Mouse (Mus musculus): ENCODE measurements around the gene Il4i1.

Gene Il4i1

DNA sequence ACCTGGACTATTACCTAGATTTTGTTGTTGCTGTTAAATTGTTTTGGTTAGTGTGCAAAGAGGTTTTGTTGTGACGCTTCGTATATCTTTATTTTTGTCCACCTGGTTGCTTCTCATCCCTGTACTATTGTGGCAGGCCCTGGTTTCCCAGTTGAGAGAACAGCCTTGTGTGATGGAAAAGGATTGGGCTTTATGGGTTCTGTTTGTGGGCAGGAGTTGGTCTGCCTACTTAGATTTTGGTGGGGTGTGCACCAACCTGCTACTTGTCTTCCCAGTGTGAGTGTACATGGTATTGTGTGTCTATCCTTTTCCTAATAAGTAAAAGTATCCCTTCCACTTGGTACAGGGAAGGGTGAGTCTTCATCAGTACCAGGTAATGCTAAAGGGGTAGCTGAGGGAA is 3.2 kb downstream of the Il4i1 start:
- no peak for DNase-seq

DNA sequence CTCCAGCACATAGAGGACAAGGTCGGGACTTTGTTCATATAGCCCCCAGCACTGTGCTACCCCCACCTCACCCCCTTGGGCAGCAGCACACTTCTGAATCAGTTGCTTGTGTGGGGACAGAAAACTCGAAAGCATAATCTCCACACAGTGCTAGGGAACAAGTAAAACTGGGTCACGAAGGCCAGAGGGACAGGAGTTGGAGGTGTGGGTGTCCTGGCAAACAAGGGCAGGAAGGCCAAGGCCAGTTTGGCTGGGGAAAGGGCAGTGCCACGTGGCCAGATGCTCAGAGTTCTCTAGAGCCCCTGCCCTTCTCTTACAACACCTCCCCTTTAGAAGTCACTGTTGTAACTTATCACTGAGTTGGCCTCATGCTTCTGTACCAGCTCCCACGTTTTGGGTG is 3.7 kb downstream of the Il4i1 start:
- no peak for DNase-seq

DNA sequence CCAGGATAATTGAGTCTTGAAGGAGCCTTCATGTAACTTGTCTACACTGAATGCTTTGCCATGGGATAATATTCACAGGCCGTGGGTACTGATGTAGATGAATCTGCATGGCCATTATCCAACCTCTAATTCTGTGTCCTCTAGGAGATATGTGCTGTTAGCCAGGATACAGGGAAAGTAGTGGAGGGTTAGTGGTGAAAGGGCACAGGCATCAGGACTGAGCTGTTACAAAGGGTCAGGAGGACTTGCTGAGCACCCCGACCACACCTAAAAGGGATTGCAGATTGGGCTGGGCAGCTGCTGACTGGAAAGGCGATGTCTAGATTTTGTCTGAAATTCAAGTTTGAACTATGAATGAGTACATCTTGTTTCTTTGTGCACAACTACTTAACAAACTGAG is 4.3 kb downstream of the Il4i1 start:
- no peak for DNase-seq

DNA sequence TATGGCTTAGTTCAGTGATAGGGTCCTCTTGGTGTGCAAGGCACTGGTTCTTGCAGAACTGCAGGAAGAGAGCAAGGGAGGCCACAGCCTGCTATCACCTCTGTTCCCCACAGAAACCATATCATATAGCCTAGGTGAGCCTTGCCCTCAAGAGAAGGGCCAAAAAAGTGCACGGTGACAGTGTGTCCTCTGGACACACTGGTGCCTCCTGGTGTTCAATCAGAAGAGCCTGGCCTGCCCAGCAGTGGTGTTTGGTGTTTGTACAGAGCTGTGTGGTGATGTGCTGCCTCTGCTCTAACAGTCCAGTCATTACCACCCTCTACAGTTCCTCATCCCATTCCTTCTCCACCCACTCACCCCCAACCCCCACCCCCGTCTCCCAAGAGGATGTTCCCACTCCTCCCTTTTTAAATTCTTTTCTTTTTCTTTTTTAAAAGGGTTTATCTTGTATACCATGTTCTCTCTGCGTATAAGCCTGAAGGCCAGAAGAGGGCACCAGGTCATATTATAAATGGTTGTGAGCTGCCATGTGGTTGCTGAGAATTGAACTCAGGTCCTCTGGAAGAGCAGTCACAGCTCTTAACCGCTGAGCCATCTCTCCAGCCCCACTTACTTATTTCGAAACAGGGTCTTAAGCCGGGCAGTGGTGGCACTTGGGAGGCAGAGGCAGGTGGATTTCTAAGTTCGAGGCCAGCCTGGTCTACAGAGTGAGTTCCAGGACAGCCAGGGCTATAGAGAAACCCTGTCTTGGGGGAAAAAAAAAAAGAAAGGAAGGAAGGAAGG is 5.7 kb downstream of the Il4i1 start:
- no peak for DNase-seq

DNA sequence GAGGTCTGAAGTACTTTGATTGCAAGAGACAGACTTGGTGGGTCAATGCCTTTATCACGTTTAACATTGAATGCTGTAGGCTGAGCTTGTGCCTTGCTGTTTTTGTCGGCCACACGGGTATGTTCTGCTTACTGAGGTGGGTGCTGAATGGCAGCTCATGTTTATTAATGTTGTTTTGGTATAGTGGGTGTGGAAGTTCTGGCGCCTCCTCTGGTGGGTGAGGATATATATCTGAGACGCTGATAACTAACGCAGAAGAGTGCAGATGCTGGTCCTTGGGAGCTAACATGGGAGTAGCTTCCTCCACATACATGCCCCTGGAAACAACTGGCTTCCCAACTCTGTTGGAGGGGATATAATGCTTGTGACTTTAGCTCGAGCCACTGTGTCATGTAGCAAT is 7.2 kb downstream of the Il4i1 start:
- DNase-seq = peak; percentile 43 to 45

DNA sequence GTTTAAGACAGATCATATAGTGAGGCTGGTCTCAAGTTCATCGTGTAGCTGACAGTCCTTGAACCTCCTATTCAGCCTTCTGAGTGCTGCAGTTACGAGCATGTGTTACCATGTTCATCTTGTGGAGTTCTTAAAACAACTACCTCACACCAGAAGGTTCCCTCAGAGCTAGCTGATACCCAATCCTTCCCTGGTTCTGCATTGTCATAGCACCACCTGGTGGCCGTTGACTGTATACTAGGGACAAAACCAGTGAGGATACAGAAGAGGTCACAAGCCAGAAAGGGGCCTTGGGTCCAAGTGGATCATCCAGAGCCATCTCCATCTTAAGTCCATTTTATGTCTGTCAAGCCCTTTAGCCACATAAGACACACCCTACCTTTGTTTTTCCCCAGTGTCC is 8.7 kb downstream of the Il4i1 start:
- peak; percentile 87 to 89 for DNase-seq

DNA sequence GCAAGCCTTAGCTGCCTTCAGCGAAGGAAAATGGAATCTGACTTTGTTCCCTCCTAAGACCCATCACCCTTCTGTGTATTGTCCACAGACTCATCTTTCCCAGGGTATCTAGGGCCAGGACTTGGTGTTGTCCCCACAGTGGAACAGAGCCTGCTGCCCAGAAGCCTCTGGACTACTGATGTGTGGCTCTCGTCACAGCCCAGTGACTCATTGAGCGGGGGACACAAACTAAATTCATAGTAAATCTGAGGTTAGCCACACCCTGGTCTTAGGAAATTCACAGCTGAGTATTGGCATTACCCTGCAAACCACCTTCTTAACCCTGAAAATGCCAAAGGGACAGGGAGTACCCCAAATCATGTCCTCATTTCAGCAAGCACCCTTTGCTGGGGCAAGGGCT is 10.6 kb downstream of the Il4i1 start:
- DNase-seq = no peak

DNA sequence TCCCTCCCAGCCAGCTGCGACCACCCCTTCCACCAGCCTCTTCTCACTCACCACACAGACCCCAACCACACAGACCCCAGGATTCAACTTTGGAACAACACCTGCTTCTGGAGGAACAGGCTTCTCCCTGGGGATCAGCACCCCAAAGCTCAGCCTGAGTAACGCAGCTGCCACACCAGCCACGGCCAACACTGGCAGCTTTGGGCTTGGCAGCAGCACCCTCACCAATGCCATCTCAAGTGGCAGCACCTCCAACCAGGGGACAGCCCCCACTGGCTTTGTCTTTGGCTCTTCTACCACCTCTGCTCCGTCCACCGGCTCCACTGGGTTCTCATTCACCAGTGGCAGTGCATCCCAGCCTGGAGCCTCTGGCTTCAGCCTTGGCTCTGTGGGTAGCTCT is 12.5 kb downstream of the Il4i1 start:
- no peak for DNase-seq

DNA sequence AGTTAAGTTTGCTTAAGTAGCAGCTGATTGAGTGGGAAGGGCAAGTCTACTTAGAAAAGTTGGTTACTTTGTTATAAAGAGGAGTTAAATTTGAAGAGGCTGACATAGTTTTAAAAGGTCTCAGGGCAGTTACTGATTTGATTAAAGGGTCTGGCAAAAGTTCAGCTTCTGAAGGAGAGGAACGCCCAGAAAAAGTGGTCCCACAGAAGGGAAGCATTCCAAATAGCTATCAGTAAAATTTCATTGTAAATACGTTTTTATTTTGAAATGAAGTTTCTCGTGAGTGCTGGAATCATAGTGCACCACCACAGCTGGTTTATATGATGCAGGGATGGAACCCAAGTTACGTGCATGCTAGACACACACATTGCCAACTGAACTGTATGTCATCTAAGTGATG is 16.6 kb downstream of the Il4i1 start:
- no peak for DNase-seq

DNA sequence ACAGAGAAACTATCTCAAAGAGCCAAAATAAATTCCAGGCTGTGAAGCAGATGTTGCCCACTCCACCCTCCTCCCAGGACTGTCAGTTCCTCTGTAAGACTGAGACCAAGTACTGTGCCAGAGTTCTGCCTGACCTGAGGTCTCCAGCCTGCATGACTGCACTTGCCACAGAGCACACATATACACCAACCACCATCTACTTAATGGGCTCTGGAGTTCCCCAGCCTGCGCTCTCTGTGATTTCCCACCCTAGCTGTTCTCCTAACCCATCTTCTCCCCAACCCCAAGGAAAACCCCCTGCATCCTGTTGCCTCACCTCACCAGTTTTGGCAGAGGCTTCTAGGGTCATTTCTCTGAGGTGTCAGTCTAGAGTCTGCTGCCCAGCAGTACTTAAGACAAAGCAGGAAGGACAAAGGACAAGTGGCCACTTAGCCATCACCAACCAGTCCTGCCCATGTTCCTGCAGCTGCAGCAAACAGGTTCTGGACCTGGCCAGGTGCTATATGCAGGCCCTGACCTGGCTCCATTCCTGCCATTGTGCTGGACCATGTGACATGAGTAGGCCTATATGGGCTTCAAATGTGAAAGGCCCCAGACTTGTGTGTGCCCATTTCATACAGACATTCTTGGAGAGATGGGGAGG is 19.3 kb downstream of the Il4i1 start:
- DNase-seq = peak; percentile 47 to 55

DNA sequence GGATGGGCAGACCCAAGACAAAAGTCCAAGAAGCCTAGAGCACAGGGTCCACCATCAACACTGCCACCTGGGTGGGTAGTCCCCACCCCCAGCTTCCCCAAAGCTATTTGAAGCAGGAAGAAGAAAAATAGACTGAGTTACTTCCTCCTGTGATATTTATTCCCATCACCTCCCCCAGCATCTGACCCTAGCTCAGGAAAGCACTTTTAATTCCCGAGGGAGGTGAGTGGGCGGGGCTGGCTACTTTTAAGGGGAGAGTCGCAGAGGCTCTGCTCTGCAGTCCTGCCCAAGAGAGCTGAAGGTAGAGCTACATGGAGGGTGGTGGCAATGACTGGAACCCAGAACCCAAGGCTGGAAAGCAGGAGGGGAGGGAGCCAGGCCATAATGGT is 19.8 kb downstream of the Il4i1 start:
- peak; percentile 74 to 78 for DNase-seq

DNA sequence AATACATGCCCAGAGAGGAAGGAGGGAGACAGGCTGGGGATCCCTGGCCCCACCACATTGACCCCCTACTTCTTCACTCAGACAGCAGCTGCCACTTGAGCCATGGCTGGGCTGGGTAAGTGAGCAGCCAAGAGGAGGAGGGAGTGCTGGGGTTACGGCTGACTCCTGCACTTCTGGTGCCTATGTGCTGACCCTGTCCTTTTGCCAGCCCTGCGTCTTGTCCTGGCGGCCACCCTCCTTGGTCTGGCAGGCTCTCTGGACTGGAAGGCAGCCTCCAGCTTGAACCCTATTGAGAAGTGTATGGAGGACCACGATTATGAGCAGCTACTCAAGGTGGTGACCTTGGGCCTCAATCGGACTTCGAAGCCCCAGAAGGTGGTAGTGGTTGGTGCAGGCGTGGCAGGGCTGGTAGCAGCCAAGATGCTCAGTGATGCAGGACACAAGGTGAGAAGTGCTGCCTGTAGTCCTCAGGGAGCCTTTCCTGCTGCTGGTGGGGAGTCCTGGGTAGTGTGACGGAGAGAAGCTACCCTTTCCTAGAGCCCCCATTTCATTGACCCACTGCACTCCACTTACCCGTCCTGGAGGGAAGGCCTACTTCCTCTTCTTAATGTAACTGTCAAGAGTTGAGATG is 20.4 kb downstream of the Il4i1 start:
- peak in 1 of 2 experiments; percentile 37 for DNase-seq

DNA sequence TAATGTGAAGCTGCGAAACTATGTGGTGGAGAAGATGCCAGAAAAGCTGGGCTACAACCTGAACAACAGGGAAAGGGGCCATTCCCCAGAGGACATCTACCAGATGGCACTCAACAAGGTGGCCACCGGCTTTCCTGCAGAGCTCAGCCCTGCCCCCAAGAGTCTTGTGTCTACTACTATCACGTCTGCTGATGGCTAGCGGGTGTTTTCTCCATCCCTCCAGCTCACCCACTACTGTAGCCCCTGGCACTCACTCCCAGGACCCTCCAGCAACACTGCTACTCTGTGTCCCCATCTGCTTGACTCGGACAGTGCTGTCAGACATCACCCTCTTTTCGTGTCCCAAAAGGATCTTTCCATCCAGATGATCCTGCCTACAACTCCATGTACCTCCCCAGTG is 21.9 kb downstream of the Il4i1 start:
- DNase-seq = no peak

DNA sequence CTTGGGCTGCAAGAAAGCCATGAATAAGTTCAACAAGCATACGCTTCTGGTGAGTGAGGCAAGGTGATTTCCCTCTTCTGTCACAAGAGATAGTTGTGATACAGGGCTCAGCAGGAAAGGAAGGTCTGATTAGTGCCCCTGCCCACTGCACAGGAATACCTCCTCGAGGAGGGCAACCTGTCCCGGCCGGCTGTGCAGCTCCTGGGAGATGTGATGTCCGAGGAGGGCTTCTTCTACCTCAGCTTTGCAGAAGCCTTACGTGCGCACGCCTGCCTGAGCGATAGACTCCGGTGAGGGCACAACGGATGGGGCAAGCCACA is 22.9 kb downstream of the Il4i1 start:
- DNase-seq = no peak

DNA sequence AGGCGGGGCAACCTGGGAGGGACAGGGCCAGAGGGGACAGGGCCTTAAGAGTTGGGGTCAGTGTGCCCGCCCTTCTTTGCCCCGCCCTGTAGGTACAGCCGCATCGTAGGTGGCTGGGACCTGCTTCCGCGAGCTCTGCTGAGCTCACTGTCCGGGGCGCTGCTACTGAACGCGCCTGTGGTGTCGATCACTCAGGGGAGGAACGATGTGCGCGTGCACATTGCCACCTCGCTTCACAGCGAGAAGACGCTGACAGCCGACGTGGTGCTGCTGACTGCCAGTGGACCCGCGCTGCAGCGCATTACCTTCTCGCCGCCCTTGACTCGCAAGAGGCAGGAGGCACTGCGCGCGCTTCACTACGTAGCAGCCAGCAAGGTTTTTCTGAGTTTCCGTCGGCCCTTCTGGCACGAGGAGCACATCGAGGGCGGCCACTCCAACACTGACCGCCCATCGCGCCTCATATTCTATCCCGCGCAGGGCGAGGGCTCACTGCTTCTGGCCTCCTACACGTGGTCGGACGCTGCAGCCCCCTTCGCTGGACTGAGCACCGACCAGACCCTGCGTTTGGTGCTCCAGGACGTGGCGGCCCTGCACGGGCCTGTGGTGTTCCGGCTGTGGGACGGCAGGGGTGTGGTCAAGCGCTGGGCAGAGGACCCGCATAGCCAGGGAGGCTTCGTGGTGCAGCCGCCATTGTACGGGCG is 23.5 kb downstream of the Il4i1 start:
- peak; percentile 80 to 81 for DNase-seq

DNA sequence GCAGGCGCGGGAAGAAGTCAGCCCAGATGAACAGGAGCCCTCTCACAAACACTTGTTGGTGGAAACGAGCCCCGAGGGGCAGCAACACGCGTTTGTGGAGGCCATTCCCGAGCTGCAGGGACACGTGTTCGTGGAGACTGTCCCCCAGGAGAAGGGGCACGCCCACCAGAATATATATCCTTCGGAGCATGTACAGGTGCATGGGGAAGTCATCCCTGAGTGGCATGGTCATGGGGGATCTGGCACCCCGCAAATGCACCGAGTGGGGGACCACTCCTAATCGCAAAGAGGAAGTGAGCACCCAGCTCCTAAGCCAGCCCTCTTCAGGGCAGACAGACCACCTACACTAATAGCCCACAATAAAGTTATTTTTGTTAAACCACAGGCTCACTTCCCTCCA is 24.2 kb downstream of the Il4i1 start:
- peak; percentile 70 to 73 for DNase-seq

DNA sequence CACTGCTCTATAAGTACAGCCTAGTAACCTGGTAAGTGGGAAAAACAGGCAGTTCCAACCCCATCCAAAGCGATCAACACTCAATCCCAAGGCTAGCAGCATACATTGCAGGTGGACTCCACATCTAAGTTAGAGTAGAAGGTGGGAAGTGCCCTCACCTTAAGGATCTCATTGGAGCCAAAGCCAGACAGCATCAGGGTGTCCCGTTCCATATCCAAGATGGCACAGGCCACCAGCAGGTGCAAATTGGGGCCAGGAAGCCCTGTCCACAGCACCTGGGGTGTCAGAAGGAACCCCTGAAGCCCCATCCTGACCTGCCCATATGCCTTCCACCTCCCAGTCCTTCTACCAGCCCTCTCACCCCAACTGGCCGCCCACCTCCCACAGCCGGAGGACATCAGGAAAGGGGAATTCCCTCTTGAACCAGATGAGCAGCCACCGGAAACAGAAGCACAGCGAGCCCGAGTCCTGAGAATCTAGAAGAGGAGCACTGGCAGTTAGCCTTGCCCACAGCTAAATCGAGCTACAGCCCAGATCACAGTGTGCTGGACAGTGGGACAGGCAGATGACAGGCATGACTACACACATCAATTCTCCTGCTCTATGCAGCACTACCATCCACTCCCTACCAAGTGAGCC is 25.8 kb downstream of the Il4i1 start:
- no peak for DNase-seq

DNA sequence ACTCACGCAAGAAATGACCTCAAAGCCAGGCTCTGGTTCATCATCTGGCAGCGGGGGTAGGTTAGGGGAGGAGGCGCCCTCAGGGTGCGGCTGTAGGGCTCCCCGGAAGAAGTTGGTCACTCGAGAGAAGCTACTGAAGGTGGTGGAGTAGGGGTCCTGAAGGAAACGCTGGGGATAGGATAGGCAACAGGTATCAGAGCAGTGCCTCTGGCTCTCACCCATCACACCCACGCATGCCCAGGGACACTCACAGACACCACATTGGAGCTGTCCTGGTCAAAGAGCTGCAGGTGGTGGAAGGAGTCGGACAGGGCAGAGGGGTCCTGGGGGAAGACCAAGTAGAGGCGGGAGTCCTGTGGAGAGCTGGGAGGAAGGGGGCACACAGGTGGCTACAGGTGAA is 28.8 kb downstream of the Il4i1 start:
- DNase-seq = no peak

DNA sequence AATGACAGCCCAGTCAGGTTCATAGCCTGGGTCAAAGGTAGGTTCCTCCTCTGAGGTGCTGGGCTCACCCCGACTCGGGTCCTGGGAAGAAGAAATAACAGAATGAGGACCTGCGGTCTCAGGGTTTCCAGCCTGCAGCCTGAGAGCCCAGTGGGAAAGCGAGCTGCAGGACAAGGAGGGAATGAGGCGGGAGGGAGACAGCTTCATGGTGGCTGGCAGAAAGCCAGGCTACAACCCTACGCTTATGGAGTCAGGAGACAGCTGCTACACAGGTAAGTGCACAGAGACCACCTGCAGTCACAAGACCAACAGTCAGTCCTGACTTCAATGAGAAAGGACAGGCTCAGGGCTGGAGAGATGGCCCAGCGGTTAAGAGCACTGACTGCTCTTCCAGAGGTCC is 30.6 kb downstream of the Il4i1 start:
- no peak for DNase-seq

DNA sequence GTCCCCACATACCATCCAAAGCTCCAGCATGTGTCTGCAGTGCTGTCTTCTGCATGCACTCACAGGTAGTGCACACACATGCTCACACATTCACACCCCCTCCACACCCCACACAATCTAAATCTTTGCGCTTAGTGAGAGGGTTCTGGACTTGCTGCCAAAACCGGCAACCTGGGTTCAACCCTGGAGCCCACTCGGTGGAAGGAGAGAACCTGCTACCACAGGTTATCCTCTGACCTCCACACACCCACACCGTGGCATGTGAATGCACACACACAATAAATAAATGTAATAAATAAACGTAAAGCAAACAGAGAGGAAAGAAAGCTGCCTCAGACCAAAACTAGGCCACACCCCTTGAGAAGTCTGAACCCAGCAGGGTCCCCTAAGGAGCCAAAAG is 31.6 kb downstream of the Il4i1 start:
- no peak for DNase-seq

DNA sequence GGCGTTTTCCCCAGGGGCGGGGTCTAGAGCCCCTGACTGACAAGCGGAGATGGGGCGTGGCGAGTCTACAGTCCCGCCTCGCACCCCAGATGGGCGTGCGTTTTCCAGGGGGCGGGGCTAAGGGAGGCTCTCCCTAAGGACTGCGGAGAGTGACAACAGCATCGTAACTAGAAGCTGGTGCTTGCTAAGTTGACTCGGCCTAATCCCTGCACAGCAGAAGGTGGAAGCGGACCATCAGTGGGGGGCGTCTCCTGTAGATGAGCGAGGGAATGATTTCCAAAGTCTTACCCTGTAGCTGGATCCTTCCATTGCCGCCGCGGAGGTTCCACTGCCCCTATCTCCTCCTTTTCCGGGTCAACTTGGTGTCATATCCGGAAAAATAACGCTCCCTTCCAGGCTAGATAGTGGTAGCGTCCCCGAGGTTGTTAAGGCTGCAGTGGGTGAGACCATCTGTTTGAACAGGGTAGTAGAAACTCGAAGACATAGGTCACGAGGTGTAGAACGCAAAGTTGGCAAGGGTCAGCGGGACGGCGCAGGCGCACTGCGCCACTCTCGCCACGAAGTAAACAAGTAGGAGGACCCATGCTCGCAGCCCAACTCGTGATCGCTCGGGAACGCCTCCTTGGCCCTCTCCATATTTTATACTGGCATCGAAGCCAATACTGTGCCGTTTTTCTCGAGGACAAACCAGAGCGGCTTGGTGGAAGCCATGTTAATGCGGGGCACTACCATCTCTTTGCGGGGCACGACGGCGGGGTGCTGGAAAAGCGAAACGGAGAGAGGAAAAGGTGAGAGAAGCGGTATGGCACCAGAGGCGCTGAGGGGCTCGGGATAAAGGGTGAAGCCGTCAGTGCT is 32.6 kb downstream of the Il4i1 start, which contains the start of the genes Akt1s1 and Tbc1d17:
Gene Akt1s1, plus strand, starts transcription at position 431 of the 855 bp plus-strand sequence.
Gene Tbc1d17, minus strand, starts transcription at position 519 of the 855 bp plus-strand sequence.
- DNase-seq = peak; percentile 97 to 98
